Mouse (Mus musculus) neural tube, embryonic 12.5 days (tissue): ENCODE results near the gene Atxn10. TPM values are rescaled to one million over a fixed set of nuclear protein-coding genes. Genes with fewer than 3 reads are reported as not detected.

Experiments used
- ATAC-seq: fragments of 200-750 bp; cut with Nextera tagmentation; 2 replicates; pipeline ENCODE4 v1.8.0; 2017; ENCODE audit warnings: low read depth, mild to moderate bottlenecking, moderate TSS enrichment, moderate library complexity; ENCODE audit not compliant: low FRiP score
- H3K27ac ChIP-seq: fragments of 300-500 bp; sonication (generic); 2 replicates; pipeline ENCODE4 v1.5.1; 2016
- H3K27me3 ChIP-seq: fragments of 300-500 bp; sonication (generic); replicated peaks from 2 replicates; pipeline ENCODE4 v1.6.1; 2016; ENCODE audit warnings: mild to moderate bottlenecking
- H3K36me3 ChIP-seq: fragments of 300-500 bp; sonication (generic); 2 replicates; pipeline ENCODE4 v1.6.1; 2016; ENCODE audit warnings: mild to moderate bottlenecking
- H3K4me1 ChIP-seq: fragments of 300-500 bp; sonication (generic); 2 replicates; pipeline ENCODE4 v1.6.1; 2016
- H3K4me2 ChIP-seq: fragments of 300-500 bp; sonication (generic); replicated peaks from 2 replicates; pipeline ENCODE4 v1.6.1; 2016; ENCODE audit warnings: mild to moderate bottlenecking
- H3K4me3 ChIP-seq: fragments of 300-500 bp; sonication (generic); 2 replicates; pipeline ENCODE4 v1.5.1; 2016
- H3K9ac ChIP-seq: fragments of 300-500 bp; sonication (generic); 2 replicates; pipeline ENCODE4 v1.6.1; 2016; ENCODE audit warnings: mild to moderate bottlenecking
- H3K9me3 ChIP-seq: fragments of 300-500 bp; sonication (generic); 2 replicates; pipeline ENCODE4 v1.6.1; 2016; ENCODE audit warnings: mild to moderate bottlenecking
- WGBS: fragments of 180-500 bp; shearing (Covaris S2); methylation state at CpG from one replicate; pipeline ENCODE4 v1.1.7; 2016; 5-methylcytosine and 5-hydroxymethylcytosine counted together
- polyA plus RNA-seq: library from polyadenylated mRNA; unstranded; fragments of >200 nt; fragmentation: Nextera tagmentation; extraction: Ambion mirVana; gene quantifications from 2 replicates; pipeline ENCODE4 v1.2.1, GENCODE M21; 2016

The Atxn10 gene
- polyA plus RNA-seq, 1 experiment from 2014 or later = 453 TPM

DNA sequence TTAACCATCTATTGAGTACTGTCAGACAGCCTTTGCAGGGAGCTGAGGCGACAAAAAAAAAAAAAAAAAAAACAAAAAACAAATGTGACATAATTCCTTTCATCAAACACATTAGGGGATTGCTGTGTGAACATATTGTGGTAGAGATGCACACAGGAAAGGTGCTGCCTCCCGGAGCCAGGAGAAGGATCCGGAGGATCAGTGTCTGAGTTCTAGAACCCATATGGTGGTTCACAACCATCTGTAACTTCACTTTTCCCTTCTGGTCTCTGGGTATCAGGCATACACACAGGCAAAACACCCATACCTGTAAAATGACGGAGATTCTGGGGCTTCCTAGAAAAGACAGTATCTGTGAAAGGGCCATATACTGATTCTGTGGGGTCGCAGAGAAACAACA is 1.9 kb downstream of the Atxn10 start:
- no peaks in the 10 kb centered on the region for H3K27me3 ChIP-seq
- no peak overlapping the region for H3K9ac ChIP-seq
- no peak overlapping the region for H3K4me3 ChIP-seq
- H3K9me3 ChIP-seq = no peaks in the 10 kb centered on the region
- H3K36me3 ChIP-seq = no peaks in the 10 kb centered on the region
- H3K27ac ChIP-seq = no peak overlapping the region
- H3K4me2 ChIP-seq = peak overlapping the region; percentile 83
- H3K4me1 ChIP-seq = peaks cover 16% of the 10 kb centered on the region
- ATAC-seq = no peak
- WGBS = 92% methylated on average over 5 of the region's 5 CpGs

DNA sequence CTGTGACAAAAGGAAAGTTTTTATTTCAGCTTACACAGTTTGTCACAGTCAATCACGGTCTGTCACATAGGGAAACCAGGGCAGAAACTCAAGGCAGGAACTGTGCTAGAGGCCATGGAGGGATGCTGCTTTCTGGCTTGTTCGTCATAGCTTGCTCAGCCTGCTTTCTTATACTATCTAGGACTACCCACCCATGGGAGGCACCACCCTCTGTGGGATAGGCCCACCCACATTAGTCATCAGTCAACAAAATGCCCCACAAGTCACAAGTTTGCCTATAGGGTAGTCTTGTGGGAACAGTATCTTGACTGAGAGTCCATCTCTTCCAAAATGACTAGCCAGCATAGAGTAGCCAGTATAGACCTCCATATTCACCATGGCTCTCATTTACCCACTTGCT is 6.2 kb downstream of the Atxn10 start:
- 92% methylated on average over 2 of the region's 2 CpGs for WGBS
- H3K27me3 ChIP-seq = no peaks in the 10 kb centered on the region
- ATAC-seq = no peak
- no peaks in the 10 kb centered on the region for H3K9me3 ChIP-seq
- H3K4me1 ChIP-seq = peaks cover 7% of the 10 kb centered on the region
- H3K4me3 ChIP-seq = no peak overlapping the region
- no peak overlapping the region for H3K27ac ChIP-seq
- no peak overlapping the region for H3K9ac ChIP-seq
- H3K36me3 ChIP-seq = peaks cover 6% of the 10 kb centered on the region
- H3K4me2 ChIP-seq = no peak overlapping the region

DNA sequence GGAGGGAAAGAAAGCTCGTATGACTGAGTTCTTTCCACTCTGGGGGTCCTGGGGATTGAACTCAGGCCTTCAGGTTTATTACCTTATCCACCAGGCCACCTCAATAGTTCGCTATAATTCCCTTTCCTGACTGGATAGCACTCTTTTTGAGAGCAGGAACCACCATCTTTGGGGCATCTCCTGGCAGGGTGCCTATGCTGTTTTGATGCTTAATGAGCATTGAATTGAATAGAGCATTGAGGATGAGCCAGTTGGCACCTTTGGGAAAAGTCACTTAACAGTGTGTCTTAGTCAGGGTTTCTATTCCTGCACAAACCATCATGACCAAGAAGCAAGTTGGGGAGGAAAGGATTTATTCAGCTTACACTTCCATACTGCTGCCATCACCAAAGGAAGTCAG is 8.6 kb downstream of the Atxn10 start:
- H3K36me3 ChIP-seq = peaks cover 6% of the 10 kb centered on the region
- no peak overlapping the region for H3K4me3 ChIP-seq
- ATAC-seq = no peak
- no peak overlapping the region for H3K9ac ChIP-seq
- H3K4me2 ChIP-seq = no peak overlapping the region
- no peak overlapping the region for H3K27ac ChIP-seq
- no peaks in the 10 kb centered on the region; the same call in 1 of the 2 replicates for H3K4me1 ChIP-seq
- no peaks in the 10 kb centered on the region for H3K27me3 ChIP-seq
- H3K9me3 ChIP-seq = no peaks in the 10 kb centered on the region
- WGBS = 68% methylated on average over 2 of the region's 2 CpGs

DNA sequence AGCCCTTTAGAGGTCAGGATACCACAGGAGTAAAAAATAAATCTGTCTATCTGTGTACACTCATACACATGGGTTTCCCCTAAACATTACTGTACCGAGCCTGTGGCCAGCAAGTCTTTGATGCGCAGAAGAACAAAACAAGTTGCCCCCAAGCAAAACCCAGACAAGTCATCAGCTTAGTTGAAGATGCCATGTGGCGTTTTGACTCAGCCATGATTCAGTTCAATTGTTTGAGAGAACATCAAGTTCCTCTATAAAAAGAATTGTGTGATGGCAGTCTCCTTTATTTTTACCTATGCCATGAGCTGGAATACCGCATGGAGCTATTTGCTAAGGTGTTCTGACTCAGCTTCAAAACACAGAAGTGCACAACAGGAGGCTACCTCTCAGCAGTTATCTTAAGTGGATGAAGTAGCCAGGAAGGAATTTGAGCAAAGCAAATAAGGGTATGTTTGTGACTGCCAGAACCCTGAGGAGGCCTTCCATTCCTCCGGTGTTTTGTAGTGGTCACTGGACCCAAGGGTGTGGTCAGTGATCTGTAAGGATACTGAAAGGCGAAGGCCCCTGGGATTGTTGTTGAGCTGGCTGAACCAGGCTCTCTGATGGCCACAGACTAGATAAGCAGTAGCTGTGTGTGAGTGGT is 11.1 kb downstream of the Atxn10 start:
- Histone ChIP-seq H3K9me3 (no peaks in the 10 kb centered on the region), H3K4me3 (no peak overlapping the region), H3K27ac (no peak overlapping the region), H3K27me3 (no peaks in the 10 kb centered on the region), H3K4me2 (no peak overlapping the region), H3K9ac (no peak overlapping the region), H3K36me3 (peaks cover 6% of the 10 kb centered on the region), H3K4me1 (peaks cover 4% of the 10 kb centered on the region; the same call in 1 of the 2 replicates)
- 88% methylated on average over 6 of the region's 6 CpGs for WGBS
- ATAC-seq = no peak

DNA sequence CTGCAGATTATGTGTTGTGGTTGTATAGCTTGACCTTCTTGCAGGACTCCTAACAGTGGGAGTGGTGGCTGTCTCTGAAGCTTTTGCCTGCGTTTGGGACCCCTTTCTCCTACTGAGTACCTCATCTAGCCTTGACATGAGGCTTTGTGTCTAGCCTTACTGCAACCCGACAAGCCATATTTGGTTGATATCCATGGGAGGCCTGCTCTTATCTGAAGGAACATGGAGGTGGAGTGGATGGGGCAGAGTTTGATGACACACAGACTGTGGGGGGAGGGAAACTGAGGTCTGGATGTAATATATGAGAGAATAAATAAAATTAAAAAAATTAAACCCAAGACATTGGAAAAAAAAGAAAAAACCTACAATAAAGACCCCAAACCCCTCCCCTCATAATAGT is 14.1 kb downstream of the Atxn10 start:
- Histone ChIP-seq H3K4me1 (0 out of 2 replicates have a peak, but pooled peaks cover 4% of the 10 kb centered on the region), H3K4me3 (no peak overlapping the region), H3K27ac (no peak overlapping the region), H3K27me3 (no peaks in the 10 kb centered on the region), H3K4me2 (no peak overlapping the region), H3K9me3 (no peaks in the 10 kb centered on the region), H3K9ac (no peak overlapping the region), H3K36me3 (peaks cover 6% of the 10 kb centered on the region)
- 79% methylated on average over 2 of the region's 2 CpGs for WGBS
- no peak for ATAC-seq

DNA sequence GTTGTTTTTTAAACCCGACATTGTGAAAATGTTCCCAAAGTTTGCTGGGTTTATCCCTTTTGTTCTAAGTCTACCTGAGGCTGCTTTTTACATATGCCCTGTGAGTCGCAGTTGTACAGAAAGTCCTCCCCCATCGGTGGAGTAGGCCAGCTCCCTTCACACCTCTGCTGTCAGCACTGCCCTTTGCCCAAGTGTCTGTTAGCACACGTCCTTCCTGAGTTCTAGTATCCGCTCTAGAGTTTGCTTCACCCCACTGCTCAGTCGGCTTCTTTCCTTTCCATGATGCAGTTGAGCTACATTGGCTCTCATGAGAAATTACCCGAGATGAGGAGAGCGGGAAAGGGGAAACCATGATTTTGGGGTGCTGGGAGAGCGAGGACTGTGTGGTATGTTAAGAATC is 18.0 kb downstream of the Atxn10 start:
- no peak for ATAC-seq
- no peak overlapping the region for H3K4me3 ChIP-seq
- peaks cover 4% of the 10 kb centered on the region; the same call in 1 of the 2 replicates for H3K4me1 ChIP-seq
- no peaks in the 10 kb centered on the region for H3K27me3 ChIP-seq
- no peaks in the 10 kb centered on the region for H3K36me3 ChIP-seq
- WGBS = 94% methylated on average over 9 of the region's 9 CpGs
- H3K9me3 ChIP-seq = no peaks in the 10 kb centered on the region
- H3K27ac ChIP-seq = no peak overlapping the region
- H3K9ac ChIP-seq = no peak overlapping the region
- no peak overlapping the region for H3K4me2 ChIP-seq

DNA sequence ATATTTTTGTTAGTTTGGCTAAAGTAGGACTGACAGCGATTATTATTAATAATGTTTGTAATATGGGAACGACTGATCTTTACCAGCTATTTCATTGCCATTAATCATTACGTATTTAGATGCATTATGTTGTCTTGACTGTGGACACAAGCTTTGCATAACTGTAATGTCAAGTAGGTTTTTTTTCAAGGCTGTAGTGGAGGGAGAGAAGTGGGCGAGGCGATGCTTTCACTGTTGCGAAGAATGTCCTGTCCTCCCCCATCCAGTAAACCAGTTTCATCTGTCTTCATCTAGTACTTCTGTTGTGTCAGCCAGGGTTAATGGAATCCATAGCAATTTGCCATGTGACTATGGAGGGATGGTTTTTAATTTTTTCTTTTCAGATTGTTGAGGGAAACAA is 20.1 kb downstream of the Atxn10 start:
- H3K27me3 ChIP-seq = no peaks in the 10 kb centered on the region
- H3K9ac ChIP-seq = no peak overlapping the region
- no peak overlapping the region for H3K4me3 ChIP-seq
- WGBS = 93% methylated on average over 6 of the region's 6 CpGs
- H3K4me1 ChIP-seq = peaks cover 4% of the 10 kb centered on the region; the same call in 1 of the 2 replicates
- H3K36me3 ChIP-seq = peaks cover 10% of the 10 kb centered on the region
- H3K27ac ChIP-seq = no peak overlapping the region
- ATAC-seq = no peak
- H3K9me3 ChIP-seq = no peaks in the 10 kb centered on the region
- H3K4me2 ChIP-seq = no peak overlapping the region

DNA sequence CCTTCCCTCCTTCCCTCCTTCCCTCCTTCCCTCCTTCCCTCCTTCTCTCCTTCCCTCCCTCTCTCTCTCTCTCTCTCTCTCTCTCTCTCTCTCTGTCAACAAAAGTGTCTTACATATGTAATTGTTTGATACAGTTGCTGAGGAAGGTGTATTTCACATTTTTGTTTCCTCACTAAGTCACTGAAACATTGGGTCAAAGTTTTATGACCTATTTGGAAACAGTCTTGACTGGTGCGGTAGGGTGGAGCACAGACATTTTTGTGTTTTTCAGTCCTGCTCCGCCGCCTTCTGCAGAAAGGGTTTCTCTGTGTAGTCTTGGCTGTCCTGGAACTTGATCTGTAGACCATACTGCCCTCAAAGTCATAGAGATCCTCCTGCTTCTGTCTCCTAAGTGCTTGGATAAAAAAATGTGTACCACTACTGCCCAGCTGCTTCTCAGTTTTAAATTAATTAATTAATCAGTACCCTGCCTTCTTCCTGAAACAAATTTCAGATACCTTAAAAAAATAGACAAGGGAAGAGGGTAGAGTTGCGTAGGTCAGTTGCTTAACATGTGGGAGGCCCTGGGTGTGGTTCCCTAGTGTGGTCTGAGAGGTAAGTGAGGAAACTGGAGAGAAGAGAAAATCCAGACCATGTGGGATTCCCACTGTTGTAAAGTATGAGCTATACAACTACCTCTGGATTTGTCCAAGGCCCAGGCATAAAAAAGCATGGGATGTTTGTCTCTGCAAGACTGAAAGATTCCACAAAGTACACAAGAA is 21.6 kb downstream of the Atxn10 start:
- ATAC-seq = no peak
- Histone ChIP-seq H3K4me2 (no peak overlapping the region), H3K9ac (no peak overlapping the region), H3K4me3 (no peak overlapping the region), H3K27ac (no peak overlapping the region), H3K4me1 (no peaks in the 10 kb centered on the region; the same call in 1 of the 2 replicates), H3K9me3 (no peaks in the 10 kb centered on the region), H3K36me3 (peaks cover 26% of the 10 kb centered on the region), H3K27me3 (no peaks in the 10 kb centered on the region)
- 93% methylated on average over 4 of the region's 4 CpGs for WGBS

DNA sequence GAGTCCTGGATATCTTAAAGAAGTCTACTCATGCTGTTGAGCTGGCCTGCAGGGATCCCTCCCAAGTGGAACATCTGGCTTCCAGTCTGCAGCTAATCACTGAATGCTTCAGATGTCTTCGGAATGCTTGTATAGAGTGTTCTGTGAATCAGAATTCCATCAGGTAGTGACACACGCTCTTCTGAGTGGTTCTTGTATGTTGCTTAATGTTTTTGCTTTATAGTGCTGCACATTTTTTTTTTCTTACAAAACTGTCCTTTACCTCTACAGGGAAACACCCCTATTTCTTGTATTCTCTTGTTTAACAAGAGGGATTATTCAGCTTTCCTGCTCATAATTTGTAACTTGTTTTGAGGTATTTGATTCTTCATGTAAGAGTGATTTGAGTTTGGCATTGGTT is 23.4 kb downstream of the Atxn10 start:
- no peak for ATAC-seq
- Histone ChIP-seq H3K9me3 (no peaks in the 10 kb centered on the region), H3K36me3 (peaks cover 36% of the 10 kb centered on the region), H3K4me3 (no peak overlapping the region), H3K27ac (no peak overlapping the region), H3K27me3 (no peaks in the 10 kb centered on the region), H3K9ac (no peak overlapping the region), H3K4me2 (no peak overlapping the region), H3K4me1 (no peaks in the 10 kb centered on the region; the same call in 1 of the 2 replicates)
- WGBS = 87% methylated on average over 2 of the region's 2 CpGs

DNA sequence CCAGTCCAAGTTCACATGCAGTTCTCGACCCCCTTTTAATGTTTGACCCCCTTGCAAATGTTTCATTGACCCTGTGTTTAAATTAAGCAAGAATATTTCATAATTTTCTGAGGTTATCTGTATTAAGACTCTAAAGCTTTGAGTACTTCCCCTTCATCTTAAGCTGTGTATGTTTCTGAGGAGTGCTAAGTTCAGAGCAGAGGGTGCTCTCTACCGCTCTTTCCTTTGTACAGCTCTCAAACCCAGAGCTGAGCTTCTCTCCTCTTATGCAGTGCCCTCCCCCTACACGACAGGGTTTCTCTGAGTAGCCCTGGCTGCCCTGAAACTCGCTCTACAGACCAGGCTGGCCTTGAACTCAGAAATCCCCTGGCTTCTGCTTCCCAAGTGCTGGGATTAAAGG is 23.9 kb downstream of the Atxn10 start:
- Histone ChIP-seq H3K27ac (no peak overlapping the region), H3K27me3 (no peaks in the 10 kb centered on the region), H3K4me3 (no peak overlapping the region), H3K36me3 (peaks cover 40% of the 10 kb centered on the region), H3K4me1 (no peaks in the 10 kb centered on the region; the same call in 1 of the 2 replicates), H3K9ac (no peak overlapping the region), H3K4me2 (no peak overlapping the region), H3K9me3 (no peaks in the 10 kb centered on the region)
- ATAC-seq = no peak
- WGBS = 89% methylated on average over 4 of the region's 4 CpGs

DNA sequence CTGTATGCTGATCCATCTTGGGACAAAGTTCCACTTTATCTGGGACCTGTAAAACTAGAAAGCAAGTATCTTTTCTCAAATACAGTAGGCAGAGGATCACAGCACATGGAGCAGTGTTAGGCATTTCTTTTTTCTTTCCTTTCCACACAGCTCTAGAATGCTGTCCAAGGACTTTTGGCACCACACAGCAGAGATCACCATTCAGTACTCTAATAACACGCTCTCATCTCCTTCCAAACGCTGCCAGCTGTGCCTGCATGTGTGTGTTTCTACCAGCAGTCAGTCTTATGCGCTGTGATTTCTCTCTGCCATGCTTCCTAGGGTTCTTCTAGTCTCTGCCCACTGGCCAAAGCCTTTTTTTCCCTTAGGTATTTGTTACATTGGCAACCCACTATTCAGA is 28.3 kb downstream of the Atxn10 start:
- H3K36me3 ChIP-seq = peaks cover 62% of the 10 kb centered on the region
- no peak overlapping the region for H3K9ac ChIP-seq
- 90% methylated on average over 3 of the region's 3 CpGs for whole genome bisulfite sequencing
- no peak for ATAC-seq
- no peak overlapping the region for H3K4me3 ChIP-seq
- no peak overlapping the region for H3K27ac ChIP-seq
- H3K4me1 ChIP-seq = no peaks in the 10 kb centered on the region
- no peak overlapping the region for H3K4me2 ChIP-seq
- H3K9me3 ChIP-seq = no peaks in the 10 kb centered on the region
- H3K27me3 ChIP-seq = no peaks in the 10 kb centered on the region

DNA sequence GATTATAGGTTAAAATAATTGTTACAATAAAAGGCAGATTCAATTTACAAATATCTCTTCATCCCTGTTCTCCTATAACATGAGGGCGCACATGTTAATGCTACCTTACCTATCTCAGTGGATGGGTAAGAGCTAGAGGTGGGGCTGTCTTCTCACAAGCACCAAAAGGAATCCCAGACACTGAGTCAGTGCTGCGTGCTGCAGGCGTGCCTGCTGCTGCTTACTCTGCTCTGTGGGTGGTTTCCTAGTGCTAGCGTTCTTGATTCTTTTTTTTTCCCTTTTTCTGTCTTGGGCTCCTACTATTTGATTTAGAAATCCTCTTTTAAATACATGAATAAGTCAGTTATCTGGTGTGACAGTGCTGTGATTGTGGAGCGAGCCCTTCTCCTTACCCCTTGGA is 30.9 kb downstream of the Atxn10 start:
- no peak for ATAC-seq
- Histone ChIP-seq H3K9me3 (no peaks in the 10 kb centered on the region), H3K4me3 (no peak overlapping the region), H3K4me2 (no peak overlapping the region), H3K27ac (no peak overlapping the region), H3K9ac (no peak overlapping the region), H3K36me3 (peaks cover 43% of the 10 kb centered on the region), H3K27me3 (no peaks in the 10 kb centered on the region), H3K4me1 (no peaks in the 10 kb centered on the region)
- 76% methylated on average over 5 of the region's 5 CpGs for WGBS

DNA sequence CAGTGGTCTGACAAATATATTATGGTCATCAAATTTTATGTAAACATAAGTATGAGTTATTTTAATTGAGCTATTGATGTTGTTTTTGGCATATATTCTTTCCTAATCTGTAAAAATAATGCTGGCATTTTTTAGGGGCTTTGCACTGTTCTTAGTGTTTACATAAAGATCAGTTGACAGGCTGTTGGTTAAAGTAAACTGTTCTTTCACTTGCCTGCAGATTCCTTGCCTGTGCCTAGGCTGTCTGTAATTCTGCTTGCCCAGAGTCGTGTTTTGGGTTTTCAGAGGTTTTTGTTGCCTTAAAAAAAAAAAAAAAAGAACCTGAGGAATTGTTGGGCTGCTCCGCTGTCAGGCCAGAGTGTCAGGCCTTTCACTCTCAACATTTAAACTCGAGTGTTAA is 33.7 kb downstream of the Atxn10 start:
- Histone ChIP-seq H3K4me3 (no peak overlapping the region), H3K27ac (no peak overlapping the region), H3K9me3 (no peaks in the 10 kb centered on the region), H3K27me3 (no peaks in the 10 kb centered on the region), H3K4me1 (no peaks in the 10 kb centered on the region), H3K9ac (no peak overlapping the region), H3K4me2 (no peak overlapping the region), H3K36me3 (peaks cover 23% of the 10 kb centered on the region)
- ATAC-seq = no peak
- WGBS = 74% methylated on average over 3 of the region's 3 CpGs
